Mouse (Mus musculus): ENCODE measurements around the gene Pdzk1ip1. TPM values are rescaled to one million over a fixed set of nuclear protein-coding genes. Genes with fewer than 3 reads are reported as not detected.

The Pdzk1ip1 gene
- polyA plus RNA-seq, 1 experiment from 2014 or later = 130 TPM

- Histone ChIP-seq H3K9ac (ENCODE audit: low read length) (peak overlapping the region; percentile 66), H3K4me2 (ENCODE audit: low read depth, low read length) (peak overlapping the region; percentile 64), H3K4me3 (replicated peaks; ENCODE audit: low read length) (peak overlapping the region; percentile 47), H3K9me3 (replicated peaks; ENCODE audit: control insufficient read depth, low read length) (no peaks in the 10 kb centered on the region), H3K27me3 (ENCODE audit: control insufficient read depth, insufficient read depth, low read length) (peaks cover 89% of the 10 kb centered on the region), H3K27ac (ENCODE audit: low read length) (peak overlapping the region; percentile 41), H3K4me1 (ENCODE audit: control insufficient read depth, insufficient read depth, low read length) (peaks cover 19% of the 10 kb centered on the region), H3K36me3 (ENCODE audit: control insufficient read depth, insufficient read depth, low read length) (no peaks in the 10 kb centered on the region)
- peak; percentile 49 for ATAC-seq (ENCODE audit: insufficient read depth, low FRiP score)
- under 1% methylated on average over 48 of the region's 48 CpGs for WGBS
Observed at GRCm38 (mm10) chr4:115056921-115057673, 31.4 kb upstream of the Pdzk1ip1 start.

GRCm38 (mm10) chr4:115057674-115058316 lies 30.7 kb upstream of the Pdzk1ip1 start:
- Histone ChIP-seq H3K4me2 (ENCODE audit: low read depth, low read length) (peak overlapping the region; percentile 64), H3K4me3 (replicated peaks; ENCODE audit: low read length) (peak overlapping the region; percentile 47), H3K9ac (ENCODE audit: low read length) (peak overlapping the region; percentile 66), H3K36me3 (ENCODE audit: control insufficient read depth, insufficient read depth, low read length) (no peaks in the 10 kb centered on the region), H3K9me3 (replicated peaks; ENCODE audit: control insufficient read depth, low read length) (no peaks in the 10 kb centered on the region), H3K4me1 (ENCODE audit: control insufficient read depth, insufficient read depth, low read length) (peaks cover 20% of the 10 kb centered on the region), H3K27me3 (ENCODE audit: control insufficient read depth, insufficient read depth, low read length) (peaks cover 88% of the 10 kb centered on the region), H3K27ac (ENCODE audit: low read length) (no peak overlapping the region; the same call in none of the 2 replicates)
- under 1% methylated on average over 33 of the region's 33 CpGs for WGBS
- no peak for ATAC-seq (ENCODE audit: insufficient read depth, low FRiP score)

GRCm38 (mm10) chr4:115058317-115058761 lies 30.2 kb upstream of the Pdzk1ip1 start:
- Histone ChIP-seq H3K4me2 (ENCODE audit: low read depth, low read length) (peak overlapping the region; percentile 64), H3K27ac (ENCODE audit: low read length) (no peak overlapping the region; the same call in 1 of the 2 replicates), H3K4me3 (replicated peaks; ENCODE audit: low read length) (peak overlapping the region; percentile 47), H3K27me3 (ENCODE audit: control insufficient read depth, insufficient read depth, low read length) (peaks cover 90% of the 10 kb centered on the region), H3K36me3 (ENCODE audit: control insufficient read depth, insufficient read depth, low read length) (no peaks in the 10 kb centered on the region), H3K9ac (ENCODE audit: low read length) (0 out of 2 replicates have a peak overlapping the region, but pooled peaks have one; percentile 35), H3K9me3 (replicated peaks; ENCODE audit: control insufficient read depth, low read length) (no peaks in the 10 kb centered on the region), H3K4me1 (ENCODE audit: control insufficient read depth, insufficient read depth, low read length) (peaks cover 21% of the 10 kb centered on the region)
- ATAC-seq (ENCODE audit: insufficient read depth, low FRiP score) = no peak
- WGBS = 2% methylated on average over 20 of the region's 20 CpGs

- Histone ChIP-seq H3K9me3 (replicated peaks; ENCODE audit: control insufficient read depth, low read length) (no peaks in the 10 kb centered on the region), H3K27ac (ENCODE audit: low read length) (peak overlapping the region; percentile 57; the same call in 1 of the 2 replicates), H3K9ac (ENCODE audit: low read length) (peak overlapping the region; percentile 26; the same call in 1 of the 2 replicates), H3K4me2 (ENCODE audit: low read depth, low read length) (peak overlapping the region; percentile 64; the same call in 1 of the 2 replicates), H3K36me3 (ENCODE audit: control insufficient read depth, insufficient read depth, low read length) (no peaks in the 10 kb centered on the region), H3K4me3 (replicated peaks; ENCODE audit: low read length) (peak overlapping the region; percentile 47), H3K27me3 (ENCODE audit: control insufficient read depth, insufficient read depth, low read length) (peaks cover 93% of the 10 kb centered on the region), H3K4me1 (ENCODE audit: control insufficient read depth, insufficient read depth, low read length) (peaks cover 21% of the 10 kb centered on the region)
- ATAC-seq (ENCODE audit: insufficient read depth, low FRiP score) = no peak
- 4% methylated on average over 23 of the region's 23 CpGs for WGBS
Observed at GRCm38 (mm10) chr4:115058871-115059590, 29.5 kb upstream of the Pdzk1ip1 start.

- peaks cover 94% of the 10 kb centered on the region for H3K27me3 ChIP-seq (ENCODE audit: control insufficient read depth, insufficient read depth, low read length)
- WGBS = 23% methylated on average over 12 of the region's 12 CpGs
- no peaks in the 10 kb centered on the region for H3K36me3 ChIP-seq (ENCODE audit: control insufficient read depth, insufficient read depth, low read length)
- peak overlapping the region; percentile 19; the same call in 1 of the 2 replicates for H3K4me2 ChIP-seq (ENCODE audit: low read depth, low read length)
- no peak overlapping the region; the same call in 1 of the 2 replicates for H3K27ac ChIP-seq (ENCODE audit: low read length)
- ATAC-seq (ENCODE audit: insufficient read depth, low FRiP score) = no peak
- peak overlapping the region; percentile 38; the same call in 1 of the 2 replicates for H3K9ac ChIP-seq (ENCODE audit: low read length)
- no peaks in the 10 kb centered on the region for H3K9me3 ChIP-seq (replicated peaks; ENCODE audit: control insufficient read depth, low read length)
- H3K4me3 ChIP-seq (replicated peaks; ENCODE audit: low read length) = peak overlapping the region; percentile 25
- peaks cover 21% of the 10 kb centered on the region for H3K4me1 ChIP-seq (ENCODE audit: control insufficient read depth, insufficient read depth, low read length)
Observed at GRCm38 (mm10) chr4:115059871-115060270, 28.6 kb upstream of the Pdzk1ip1 start.

GRCm38 (mm10) chr4:115060753-115061152 lies 27.8 kb upstream of the Pdzk1ip1 start:
- peaks cover 93% of the 10 kb centered on the region for H3K27me3 ChIP-seq (ENCODE audit: control insufficient read depth, insufficient read depth, low read length)
- peaks cover 21% of the 10 kb centered on the region for H3K4me1 ChIP-seq (ENCODE audit: control insufficient read depth, insufficient read depth, low read length)
- no peak for ATAC-seq (ENCODE audit: insufficient read depth, low FRiP score)
- WGBS = 30% methylated on average over 3 of the region's 3 CpGs
- no peak overlapping the region for H3K27ac ChIP-seq (ENCODE audit: low read length)
- H3K9ac ChIP-seq (ENCODE audit: low read length) = no peak overlapping the region
- no peaks in the 10 kb centered on the region for H3K36me3 ChIP-seq (ENCODE audit: control insufficient read depth, insufficient read depth, low read length)
- peak overlapping the region; percentile 25; the same call in 1 of the 2 replicates for H3K4me3 ChIP-seq (replicated peaks; ENCODE audit: low read length)
- no peaks in the 10 kb centered on the region for H3K9me3 ChIP-seq (replicated peaks; ENCODE audit: control insufficient read depth, low read length)
- peak overlapping the region; percentile 19; the same call in 1 of the 2 replicates for H3K4me2 ChIP-seq (ENCODE audit: low read depth, low read length)

GRCm38 (mm10) chr4:115062540-115062874 lies 26.0 kb upstream of the Pdzk1ip1 start:
- 3% methylated on average over 9 of the region's 9 CpGs for WGBS
- ATAC-seq (ENCODE audit: insufficient read depth, low FRiP score) = no peak
- Histone ChIP-seq H3K27ac (ENCODE audit: low read length) (no peak overlapping the region), H3K4me3 (replicated peaks; ENCODE audit: low read length) (peak overlapping the region; percentile 54), H3K9me3 (replicated peaks; ENCODE audit: control insufficient read depth, low read length) (no peaks in the 10 kb centered on the region), H3K9ac (ENCODE audit: low read length) (no peak overlapping the region), H3K27me3 (ENCODE audit: control insufficient read depth, insufficient read depth, low read length) (peaks cover 84% of the 10 kb centered on the region), H3K4me1 (ENCODE audit: control insufficient read depth, insufficient read depth, low read length) (peaks cover 11% of the 10 kb centered on the region; the same call in 1 of the 2 replicates), H3K4me2 (ENCODE audit: low read depth, low read length) (peak overlapping the region; percentile 88), H3K36me3 (ENCODE audit: control insufficient read depth, insufficient read depth, low read length) (no peaks in the 10 kb centered on the region)

GRCm38 (mm10) chr4:115062875-115063517 lies 25.5 kb upstream of the Pdzk1ip1 start:
- H3K27me3 ChIP-seq (ENCODE audit: control insufficient read depth, insufficient read depth, low read length) = peaks cover 79% of the 10 kb centered on the region
- WGBS = under 1% methylated on average over 57 of the region's 58 CpGs
- peak overlapping the region; percentile 88 for H3K4me2 ChIP-seq (ENCODE audit: low read depth, low read length)
- 0 out of 2 replicates have a peak, but pooled peaks cover 7% of the 10 kb centered on the region for H3K4me1 ChIP-seq (ENCODE audit: control insufficient read depth, insufficient read depth, low read length)
- peak overlapping the region; percentile 61 for H3K9ac ChIP-seq (ENCODE audit: low read length)
- peak; percentile 76 for ATAC-seq (ENCODE audit: insufficient read depth, low FRiP score)
- H3K36me3 ChIP-seq (ENCODE audit: control insufficient read depth, insufficient read depth, low read length) = no peaks in the 10 kb centered on the region
- no peak overlapping the region for H3K27ac ChIP-seq (ENCODE audit: low read length)
- H3K4me3 ChIP-seq (replicated peaks; ENCODE audit: low read length) = peak overlapping the region; percentile 54
- no peaks in the 10 kb centered on the region for H3K9me3 ChIP-seq (replicated peaks; ENCODE audit: control insufficient read depth, low read length)

Data from stomach, embryonic 16.5 days (tissue).